Mouse (Mus musculus) intestine, embryonic 15.5 days (tissue): Measurements from ENCODE around the gene Pold2. TPM values are rescaled to one million over a fixed set of nuclear protein-coding genes. Genes with fewer than 3 reads are reported as not detected.

Experiments
- ATAC-seq: fragments of 200-750 bp; cut with Nextera tagmentation; 2 replicates; pipeline ENCODE4 v1.8.0; 2017; ENCODE audit warnings: moderate TSS enrichment, moderate library complexity
- H3K27ac ChIP-seq: fragments of 300-500 bp; sonication (generic); 2 replicates; pipeline ENCODE4 v1.5.1; 2015; ENCODE audit warnings: mild to moderate bottlenecking, inconsistent platforms
- H3K27me3 ChIP-seq: fragments of 300-500 bp; sonication (generic); replicated peaks from 2 replicates; pipeline ENCODE4 v1.6.1; 2015; ENCODE audit warnings: inconsistent platforms
- H3K36me3 ChIP-seq: fragments of 300-500 bp; sonication (generic); 2 replicates; pipeline ENCODE4 v1.6.1; 2015; ENCODE audit warnings: inconsistent platforms
- H3K4me1 ChIP-seq: fragments of 300-500 bp; sonication (generic); replicated peaks from 2 replicates; pipeline ENCODE4 v1.6.1; 2015; ENCODE audit warnings: inconsistent platforms
- H3K4me2 ChIP-seq: fragments of 300-500 bp; sonication (generic); replicated peaks from 2 replicates; pipeline ENCODE4 v1.6.1; 2015; ENCODE audit warnings: mild to moderate bottlenecking, inconsistent platforms
- H3K4me3 ChIP-seq: fragments of 300-500 bp; sonication (generic); replicated peaks from 2 replicates; pipeline ENCODE4 v1.5.1; 2015; ENCODE audit warnings: inconsistent platforms
- H3K9ac ChIP-seq: fragments of 300-500 bp; sonication (generic); 2 replicates; pipeline ENCODE4 v1.6.1; 2015; ENCODE audit warnings: inconsistent platforms
- H3K9me3 ChIP-seq: fragments of 300-500 bp; sonication (generic); 2 replicates; pipeline ENCODE4 v1.6.1; 2016; ENCODE audit warnings: inconsistent platforms
- WGBS: fragments of 180-500 bp; shearing (Covaris S2); methylation state at CpG from one replicate; pipeline ENCODE4 v1.1.7; 2015; 5-methylcytosine and 5-hydroxymethylcytosine counted together
- polyA plus RNA-seq: library from polyadenylated mRNA; unstranded; fragments of >200 nt; fragmentation: Nextera tagmentation; extraction: Ambion mirVana; gene quantifications from 2 replicates; pipeline ENCODE4 v1.2.1, GENCODE M21; 2015

Pold2 gene
- polyA plus RNA-seq, 1 experiment from 2014 or later, result 137 TPM

GRCm38 (mm10) chr11:5834506-5834905, 43.6 kb downstream of the Pold2 start:
- no peaks in the 10 kb centered on the region for H3K27me3 ChIP-seq
- H3K27ac ChIP-seq, result no peak overlapping the region
- H3K9ac ChIP-seq, result no peak overlapping the region
- WGBS, result 88% methylated on average over 9 of the region's 9 CpGs
- 0 out of 2 replicates have a peak, but pooled peaks cover 2% of the 10 kb centered on the region for H3K4me1 ChIP-seq
- no peak overlapping the region for H3K4me2 ChIP-seq
- no peaks in the 10 kb centered on the region for H3K9me3 ChIP-seq
- ATAC-seq, result no peak
- peaks cover 13% of the 10 kb centered on the region; the same call in 1 of the 2 replicates for H3K36me3 ChIP-seq
- no peak overlapping the region for H3K4me3 ChIP-seq

GRCm38 (mm10) chr11:5829327-5829726, 48.8 kb downstream of the Pold2 start:
- Histone ChIP-seq H3K9ac (no peak overlapping the region), H3K27ac (no peak overlapping the region), H3K4me2 (no peak overlapping the region), H3K36me3 (peaks cover 22% of the 10 kb centered on the region; the same call in 1 of the 2 replicates), H3K9me3 (no peaks in the 10 kb centered on the region), H3K4me3 (no peak overlapping the region), H3K4me1 (no peaks in the 10 kb centered on the region), H3K27me3 (no peaks in the 10 kb centered on the region)
- WGBS, result 89% methylated on average over 12 of the region's 12 CpGs
- ATAC-seq, result no peak

GRCm38 (mm10) chr11:5828509-5829191, 49.4 kb downstream of the Pold2 start:
- Histone ChIP-seq H3K27me3 (no peaks in the 10 kb centered on the region), H3K9me3 (no peaks in the 10 kb centered on the region), H3K36me3 (peaks cover 21% of the 10 kb centered on the region; the same call in 1 of the 2 replicates), H3K4me1 (no peaks in the 10 kb centered on the region), H3K4me2 (no peak overlapping the region), H3K27ac (no peak overlapping the region), H3K9ac (no peak overlapping the region), H3K4me3 (no peak overlapping the region)
- 88% methylated on average over 11 of the region's 11 CpGs for WGBS
- no peak for ATAC-seq

- Histone ChIP-seq H3K27ac (no peak overlapping the region), H3K9ac (no peak overlapping the region), H3K27me3 (no peaks in the 10 kb centered on the region), H3K4me3 (no peak overlapping the region), H3K4me2 (no peak overlapping the region), H3K9me3 (no peaks in the 10 kb centered on the region), H3K4me1 (no peaks in the 10 kb centered on the region), H3K36me3 (peaks cover 17% of the 10 kb centered on the region; the same call in 1 of the 2 replicates)
- 95% methylated on average over 5 of the region's 5 CpGs for WGBS
- no peak for ATAC-seq
Measured at GRCm38 (mm10) chr11:5827931-5828330, 50.2 kb downstream of the Pold2 start.

GRCm38 (mm10) chr11:5825432-5825831, 52.7 kb downstream of the Pold2 start:
- no peak overlapping the region for H3K4me3 ChIP-seq
- H3K9me3 ChIP-seq, result no peaks in the 10 kb centered on the region
- peaks cover 17% of the 10 kb centered on the region; the same call in 1 of the 2 replicates for H3K36me3 ChIP-seq
- no peak overlapping the region for H3K4me2 ChIP-seq
- H3K27me3 ChIP-seq, result no peaks in the 10 kb centered on the region
- no peak for ATAC-seq
- H3K27ac ChIP-seq, result no peak overlapping the region
- H3K9ac ChIP-seq, result no peak overlapping the region
- H3K4me1 ChIP-seq, result no peaks in the 10 kb centered on the region

Other genes starting within 250 kb of the Pold2 start
- 209 and 230 TPM in 2 replicates for gene Mrps24, start 162.6 kb downstream of the Pold2 start, polyA plus RNA-seq
- gene Urgcp, start 115.9 kb downstream of the Pold2 start, polyA plus RNA-seq, result 21.3 and 21.4 TPM in 2 replicates
- 127 and 130 TPM in 2 replicates for gene Dbnl, start 89.8 kb downstream of the Pold2 start, polyA plus RNA-seq
- gene Pgam2, start 74.6 kb downstream of the Pold2 start, polyA plus RNA-seq, result 10.4 and 10.8 TPM in 2 replicates
- 11.4 TPM in 2 replicates for gene Polm, start 40.3 kb downstream of the Pold2 start, polyA plus RNA-seq
- gene Aebp1, start 16.3 kb downstream of the Pold2 start, polyA plus RNA-seq, result 36.4 and 38.4 TPM in 2 replicates
- gene Myl7, start 20.5 kb upstream of the Pold2 start, polyA plus RNA-seq, result 68.3 and 73.5 TPM in 2 replicates
- gene Gck, start 71.8 kb upstream of the Pold2 start, polyA plus RNA-seq, result 2.8 and 3.1 TPM in 2 replicates
- 48.7 and 51.8 TPM in 2 replicates for gene Ykt6, start 77.4 kb upstream of the Pold2 start, polyA plus RNA-seq
- gene Camk2b, start 188.1 kb upstream of the Pold2 start, polyA plus RNA-seq, result 5.3 and 5.9 TPM in 2 replicates